Mouse (Mus musculus): ENCODE measurements around the gene Ccsap. TPM values are rescaled to one million over a fixed set of nuclear protein-coding genes. Genes with fewer than 3 reads are reported as not detected.

Ccsap gene
- polyA plus RNA-seq, 1 experiment from 2014 or later: 1.2 TPM

- peak overlapping the region; percentile 79 for H3K4me3 ChIP-seq (ENCODE audit: low read depth, low read length)
Measured at GRCm38 (mm10) chr8:123805209-123805717, 54.7 kb downstream of the Ccsap start.

DNA sequence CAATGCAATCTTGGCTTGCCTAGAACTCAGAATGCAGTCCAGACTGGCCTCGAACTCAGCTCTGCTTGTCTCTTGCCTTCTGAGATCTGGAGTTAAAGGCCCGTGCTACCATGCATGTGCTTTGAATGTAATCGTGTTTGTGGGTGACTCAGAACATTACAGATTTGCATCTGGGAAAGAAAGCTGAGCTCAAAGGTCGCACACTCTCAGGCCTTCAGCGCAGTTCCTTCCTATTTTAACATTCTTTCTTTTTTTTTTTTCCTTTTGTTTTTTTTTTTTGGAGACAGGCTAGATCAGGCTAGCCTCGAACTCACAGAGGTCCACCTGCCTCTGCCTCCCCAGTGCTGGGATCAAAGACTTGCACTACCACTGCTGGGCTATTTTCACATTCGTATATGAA lies 55.4 kb downstream of the Ccsap start:
- Histone ChIP-seq H3K4me3 (ENCODE audit: low read depth, low read length) (no peak overlapping the region), H3K27ac (ENCODE audit: low read depth) (no peak overlapping the region), H3K4me2 (ENCODE audit: low read depth, low read length) (no peak overlapping the region), H3K4me1 (ENCODE audit: insufficient read depth) (peaks cover 27% of the 10 kb centered on the region), H3K36me3 (replicated peaks; ENCODE audit: insufficient read depth, low read length) (no peaks in the 10 kb centered on the region), H3K9ac (replicated peaks) (no peak overlapping the region), H3K27me3 (ENCODE audit: insufficient read depth, low read length) (no peaks in the 10 kb centered on the region), H3K9me3 (ENCODE audit: low read length) (no peaks in the 10 kb centered on the region)
- 76% methylated on average over 7 of the region's 7 CpGs for WGBS (ENCODE audit: insufficient replicate concordance)
- DNase-seq (no peak), ATAC-seq (no peak)
- TF ChIP-seq EP300 (IDR thresholded peaks at IDR 0.05; ENCODE audit: low read depth) (no peak), CTCF (IDR thresholded peaks at IDR 0.05; ENCODE audit: low read depth) (no peak)

More at GRCm38 (mm10) chr8:123805209-123805717, 54.7 kb downstream of the Ccsap start:
- 22% methylated on average over 15 of the region's 15 CpGs for WGBS (ENCODE audit: insufficient replicate concordance)
- H3K4me1 ChIP-seq (ENCODE audit: insufficient read depth): peaks cover 24% of the 10 kb centered on the region
- H3K4me2 ChIP-seq (ENCODE audit: low read depth, low read length): peak overlapping the region; percentile 83
- peak overlapping the region; percentile 85 for H3K9ac ChIP-seq (replicated peaks)
- H3K27ac ChIP-seq (ENCODE audit: low read depth): peak overlapping the region; percentile 80
- peak; percentile 8; the same call in 1 of the 2 replicates for ATAC-seq
- no peak for DNase-seq
- TF ChIP-seq EP300 (IDR thresholded peaks at IDR 0.05; ENCODE audit: low read depth) (no peak), CTCF (IDR thresholded peaks at IDR 0.05; ENCODE audit: low read depth) (no peak)
- no peaks in the 10 kb centered on the region for H3K9me3 ChIP-seq (ENCODE audit: low read length)
- no peaks in the 10 kb centered on the region for H3K27me3 ChIP-seq (ENCODE audit: insufficient read depth, low read length)
- H3K36me3 ChIP-seq (replicated peaks; ENCODE audit: insufficient read depth, low read length): no peaks in the 10 kb centered on the region

GRCm38 (mm10) chr8:123803639-123804038 lies 56.4 kb downstream of the Ccsap start:
- 50% methylated on average over 1 of the region's 1 CpGs for WGBS (ENCODE audit: insufficient replicate concordance)
- no peak overlapping the region for H3K9ac ChIP-seq (replicated peaks)
- DNase-seq: no peak
- no peak overlapping the region for H3K4me3 ChIP-seq (ENCODE audit: low read depth, low read length)
- no peaks in the 10 kb centered on the region for H3K27me3 ChIP-seq (ENCODE audit: insufficient read depth, low read length)
- no peak for TF ChIP-seq EP300 (IDR thresholded peaks at IDR 0.05; ENCODE audit: low read depth)
- TF ChIP-seq CTCF (IDR thresholded peaks at IDR 0.05; ENCODE audit: low read depth): no peak
- no peaks in the 10 kb centered on the region for H3K9me3 ChIP-seq (ENCODE audit: low read length)
- no peak overlapping the region for H3K27ac ChIP-seq (ENCODE audit: low read depth)
- no peaks in the 10 kb centered on the region for H3K36me3 ChIP-seq (replicated peaks; ENCODE audit: insufficient read depth, low read length)
- no peak overlapping the region for H3K4me2 ChIP-seq (ENCODE audit: low read depth, low read length)
- H3K4me1 ChIP-seq (ENCODE audit: insufficient read depth): peaks cover 26% of the 10 kb centered on the region
- no peak for ATAC-seq

- no peak overlapping the region for H3K9ac ChIP-seq (replicated peaks)
- no peak for DNase-seq
- H3K27ac ChIP-seq (ENCODE audit: low read depth): no peak overlapping the region
- no peak for TF ChIP-seq CTCF (IDR thresholded peaks at IDR 0.05; ENCODE audit: low read depth)
- no peak for TF ChIP-seq EP300 (IDR thresholded peaks at IDR 0.05; ENCODE audit: low read depth)
- H3K9me3 ChIP-seq (ENCODE audit: low read length): no peaks in the 10 kb centered on the region
- no peak for ATAC-seq
- no peaks in the 10 kb centered on the region for H3K36me3 ChIP-seq (replicated peaks; ENCODE audit: insufficient read depth, low read length)
- peaks cover 33% of the 10 kb centered on the region for H3K4me1 ChIP-seq (ENCODE audit: insufficient read depth)
- no peak overlapping the region for H3K4me3 ChIP-seq (ENCODE audit: low read depth, low read length)
- no peak overlapping the region for H3K4me2 ChIP-seq (ENCODE audit: low read depth, low read length)
- no peaks in the 10 kb centered on the region for H3K27me3 ChIP-seq (ENCODE audit: insufficient read depth, low read length)
- WGBS (ENCODE audit: insufficient replicate concordance): 77% methylated on average over 2 of the region's 2 CpGs
Measured at GRCm38 (mm10) chr8:123801538-123801937, 58.5 kb downstream of the Ccsap start.

DNA sequence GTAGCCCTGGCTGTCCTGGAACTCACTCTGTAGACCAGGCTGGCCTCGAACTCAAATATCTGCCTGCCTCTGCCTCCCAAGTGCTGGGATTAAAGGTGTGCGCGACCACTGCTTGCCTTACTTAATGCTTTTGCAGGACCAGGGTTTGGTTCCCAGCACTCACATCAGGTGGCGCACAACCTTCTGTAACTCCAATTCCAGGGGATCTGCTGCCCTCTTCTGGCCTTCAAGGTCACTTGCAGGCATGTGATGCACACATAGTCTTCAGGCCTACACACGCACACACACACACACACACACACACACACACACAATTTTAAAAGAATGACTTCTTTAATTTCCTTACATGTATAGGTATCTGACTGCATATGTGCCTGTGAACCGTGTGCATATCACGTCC lies 59.1 kb downstream of the Ccsap start:
- no peak for TF ChIP-seq EP300 (IDR thresholded peaks at IDR 0.05; ENCODE audit: low read depth)
- TF ChIP-seq CTCF (IDR thresholded peaks at IDR 0.05; ENCODE audit: low read depth): peak; percentile 16; the same call in 1 of the 2 replicates
- WGBS (ENCODE audit: insufficient replicate concordance): 89% methylated on average over 6 of the region's 7 CpGs
- H3K27me3 ChIP-seq (ENCODE audit: insufficient read depth, low read length): no peaks in the 10 kb centered on the region
- no peak overlapping the region for H3K4me2 ChIP-seq (ENCODE audit: low read depth, low read length)
- DNase-seq: no peak
- no peaks in the 10 kb centered on the region for H3K36me3 ChIP-seq (replicated peaks; ENCODE audit: insufficient read depth, low read length)
- peaks cover 33% of the 10 kb centered on the region for H3K4me1 ChIP-seq (ENCODE audit: insufficient read depth)
- ATAC-seq: no peak
- H3K4me3 ChIP-seq (ENCODE audit: low read depth, low read length): no peak overlapping the region
- H3K27ac ChIP-seq (ENCODE audit: low read depth): no peak overlapping the region
- no peaks in the 10 kb centered on the region for H3K9me3 ChIP-seq (ENCODE audit: low read length)
- no peak overlapping the region for H3K9ac ChIP-seq (replicated peaks)

DNA sequence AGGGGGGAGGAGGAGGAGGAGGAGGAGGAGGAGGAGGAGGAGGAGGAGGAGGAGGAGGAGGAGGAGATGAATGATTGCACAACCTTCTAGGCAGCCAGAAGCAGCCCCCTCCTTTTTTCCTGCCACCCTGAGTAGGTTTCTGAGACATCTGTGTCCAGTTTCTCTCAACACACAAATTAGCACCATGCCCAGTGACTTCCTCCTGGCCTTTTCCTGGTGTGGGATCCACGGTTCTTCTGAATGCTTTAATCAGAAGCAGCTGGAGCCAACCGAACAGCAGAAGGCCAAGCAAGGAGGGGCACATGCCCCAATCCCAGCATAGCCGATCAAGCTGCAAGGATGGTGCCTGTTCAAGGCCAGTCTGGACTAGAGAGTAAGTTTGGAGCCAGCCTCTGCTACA lies 60.1 kb downstream of the Ccsap start:
- 43% methylated on average over 3 of the region's 3 CpGs for WGBS (ENCODE audit: insufficient replicate concordance)
- H3K27me3 ChIP-seq (ENCODE audit: insufficient read depth, low read length): no peaks in the 10 kb centered on the region
- peaks cover 27% of the 10 kb centered on the region for H3K4me1 ChIP-seq (ENCODE audit: insufficient read depth)
- H3K4me3 ChIP-seq (ENCODE audit: low read depth, low read length): no peak overlapping the region
- no peak overlapping the region for H3K27ac ChIP-seq (ENCODE audit: low read depth)
- ATAC-seq (no peak), DNase-seq (no peak)
- H3K4me2 ChIP-seq (ENCODE audit: low read depth, low read length): no peak overlapping the region
- no peak overlapping the region for H3K9ac ChIP-seq (replicated peaks)
- H3K36me3 ChIP-seq (replicated peaks; ENCODE audit: insufficient read depth, low read length): no peaks in the 10 kb centered on the region
- TF ChIP-seq EP300 (IDR thresholded peaks at IDR 0.05; ENCODE audit: low read depth): no peak
- H3K9me3 ChIP-seq (ENCODE audit: low read length): no peaks in the 10 kb centered on the region

GRCm38 (mm10) chr8:123799434-123799833 lies 60.6 kb downstream of the Ccsap start:
- no peak overlapping the region for H3K4me2 ChIP-seq (ENCODE audit: low read depth, low read length)
- peak overlapping the region; percentile 41 for H3K27ac ChIP-seq (ENCODE audit: low read depth)
- H3K9ac ChIP-seq (replicated peaks): no peak overlapping the region
- H3K9me3 ChIP-seq (ENCODE audit: low read length): no peaks in the 10 kb centered on the region
- WGBS (ENCODE audit: insufficient replicate concordance): 71% methylated on average over 6 of the region's 6 CpGs
- DNase-seq (no peak), ATAC-seq (no peak)
- H3K4me1 ChIP-seq (ENCODE audit: insufficient read depth): peaks cover 27% of the 10 kb centered on the region
- H3K27me3 ChIP-seq (ENCODE audit: insufficient read depth, low read length): no peaks in the 10 kb centered on the region
- TF ChIP-seq EP300 (IDR thresholded peaks at IDR 0.05; ENCODE audit: low read depth): no peak
- TF ChIP-seq CTCF (IDR thresholded peaks at IDR 0.05; ENCODE audit: low read depth): no peak
- no peaks in the 10 kb centered on the region for H3K36me3 ChIP-seq (replicated peaks; ENCODE audit: insufficient read depth, low read length)
- no peak overlapping the region for H3K4me3 ChIP-seq (ENCODE audit: low read depth, low read length)
